Mouse (Mus musculus) small intestine, adult 2 months (tissue): Measurements from ENCODE around the gene Rab31. TPM values are rescaled to one million over a fixed set of nuclear protein-coding genes. Genes with fewer than 3 reads are reported as not detected.

Experiments used
- H3K27ac ChIP-seq: fragments of 200-500 bp; 2 replicates; pipeline ENCODE4 v1.5.1; 2012; ENCODE audit warnings: low read depth, low read length, control low read depth, inconsistent platforms; ENCODE audit not compliant: insufficient read depth
- H3K27me3 ChIP-seq: fragments of 200-500 bp; 2 replicates; pipeline ENCODE4 v1.6.1; 2012; ENCODE audit warnings: mild to moderate bottlenecking, moderate library complexity, low read length, inconsistent platforms; ENCODE audit not compliant: control insufficient read depth, insufficient read depth
- H3K36me3 ChIP-seq: fragments of 200-500 bp; 2 replicates; pipeline ENCODE4 v1.6.1; 2012; ENCODE audit warnings: mild to moderate bottlenecking, low read length, control low read depth, inconsistent platforms; ENCODE audit not compliant: control insufficient read depth, insufficient read depth
- H3K4me1 ChIP-seq: fragments of 200-500 bp; 2 replicates; pipeline ENCODE4 v1.6.1; 2012; ENCODE audit warnings: low read length, inconsistent platforms, mixed read lengths; ENCODE audit not compliant: control insufficient read depth, insufficient read depth, insufficient read length
- H3K4me3 ChIP-seq: fragments of 200-500 bp; 2 replicates; pipeline ENCODE4 v1.5.1; 2012; ENCODE audit warnings: low read depth, mild to moderate bottlenecking, control low read depth, inconsistent platforms, low read length, moderate library complexity
- CTCF ChIP-seq: fragments of 200-500 bp; IDR thresholded peaks from 2 replicates; pipeline ENCODE4 v1.5.1; 2012; ENCODE audit warnings: low read depth, mild to moderate bottlenecking, control low read depth, inconsistent platforms, low read length, moderate library complexity, mixed read lengths; ENCODE audit not compliant: insufficient replicate concordance, insufficient read length; ENCODE audit errors: extremely low read depth
- POLR2A ChIP-seq: fragments of 200-500 bp; IDR thresholded peaks from 2 replicates; pipeline ENCODE4 v1.6.1; 2012; ENCODE audit warnings: low read depth, mild to moderate bottlenecking, control low read depth, inconsistent platforms, low read length, moderate library complexity
- WGBS: fragments of 180-500 bp; shearing (Covaris S2); methylation state at CpG from one replicate; pipeline ENCODE4 v1.1.7; 2018; 5-methylcytosine and 5-hydroxymethylcytosine counted together
- polyA plus RNA-seq: library from polyadenylated mRNA; depleted of rRNA; stranded (reverse); fragments of >200 nt; gene quantifications from 2 replicates; pipeline ENCODE4 v1.2.3, GENCODE M21; 2012

Gene Rab31
- polyA plus RNA-seq, 1 experiment = 7.8 TPM

- no peak overlapping the region for H3K27ac ChIP-seq
- H3K4me3 ChIP-seq = no peak overlapping the region
- peaks cover 4% of the 10 kb centered on the region; the same call in 1 of the 2 replicates for H3K4me1 ChIP-seq
- no peaks in the 10 kb centered on the region for H3K27me3 ChIP-seq
- H3K36me3 ChIP-seq = no peaks in the 10 kb centered on the region
- WGBS = 86% methylated on average over 2 of the region's 2 CpGs
- TF ChIP-seq POLR2A (no peak), CTCF (no peak)
These were observed 37.5 kb downstream of the Rab31 start for GRCm38 (mm10) chr17:65735088-65735487.

GRCm38 (mm10) chr17:65732666-65733065, 39.9 kb downstream of the Rab31 start:
- Histone ChIP-seq H3K27me3 (no peaks in the 10 kb centered on the region), H3K27ac (no peak overlapping the region), H3K4me1 (peaks cover 4% of the 10 kb centered on the region; the same call in 1 of the 2 replicates), H3K4me3 (no peak overlapping the region), H3K36me3 (no peaks in the 10 kb centered on the region)
- TF ChIP-seq CTCF = no peak
- TF ChIP-seq POLR2A = no peak
- 77% methylated on average over 4 of the region's 4 CpGs for WGBS

GRCm38 (mm10) chr17:65731710-65732109, 40.8 kb downstream of the Rab31 start:
- Histone ChIP-seq H3K4me1 (peaks cover 4% of the 10 kb centered on the region; the same call in 1 of the 2 replicates), H3K36me3 (no peaks in the 10 kb centered on the region), H3K27me3 (no peaks in the 10 kb centered on the region), H3K27ac (no peak overlapping the region), H3K4me3 (no peak overlapping the region)
- WGBS = 76% methylated on average over 9 of the region's 9 CpGs
- TF ChIP-seq POLR2A (no peak), CTCF (no peak)

- peak overlapping the region; percentile 15; the same call in 1 of the 2 replicates for H3K27ac ChIP-seq
- TF ChIP-seq CTCF = no peak
- TF ChIP-seq POLR2A = no peak
These were observed 42.4 kb downstream of the Rab31 start for GRCm38 (mm10) chr17:65729945-65730741.

GRCm38 (mm10) chr17:65726755-65727154, 45.8 kb downstream of the Rab31 start:
- 79% methylated on average over 5 of the region's 5 CpGs for WGBS
- Histone ChIP-seq H3K27me3 (no peaks in the 10 kb centered on the region), H3K4me1 (peaks cover 10% of the 10 kb centered on the region), H3K36me3 (no peaks in the 10 kb centered on the region), H3K4me3 (no peak overlapping the region), H3K27ac (no peak overlapping the region)
- TF ChIP-seq POLR2A (no peak), CTCF (no peak)

More at GRCm38 (mm10) chr17:65729945-65730741, 42.4 kb downstream of the Rab31 start:
- Histone ChIP-seq H3K4me1 (peaks cover 4% of the 10 kb centered on the region; the same call in 1 of the 2 replicates), H3K4me3 (no peak overlapping the region), H3K36me3 (no peaks in the 10 kb centered on the region), H3K27me3 (no peaks in the 10 kb centered on the region)
- 58% methylated on average over 16 of the region's 16 CpGs for WGBS

- WGBS = 84% methylated on average over 6 of the region's 6 CpGs
- TF ChIP-seq POLR2A (no peak), CTCF (peak; percentile 58; the same call in 1 of the 2 replicates)
- H3K27me3 ChIP-seq = no peaks in the 10 kb centered on the region
- H3K36me3 ChIP-seq = no peaks in the 10 kb centered on the region
- peaks cover 10% of the 10 kb centered on the region for H3K4me1 ChIP-seq
- no peak overlapping the region for H3K27ac ChIP-seq
- no peak overlapping the region for H3K4me3 ChIP-seq
These were observed 46.3 kb downstream of the Rab31 start for GRCm38 (mm10) chr17:65726274-65726673.

GRCm38 (mm10) chr17:65725814-65726213, 46.7 kb downstream of the Rab31 start:
- Histone ChIP-seq H3K4me1 (peaks cover 7% of the 10 kb centered on the region), H3K36me3 (no peaks in the 10 kb centered on the region), H3K27me3 (no peaks in the 10 kb centered on the region), H3K4me3 (no peak overlapping the region), H3K27ac (no peak overlapping the region)
- 83% methylated on average over 2 of the region's 2 CpGs for WGBS
- TF ChIP-seq CTCF = no peak
- no peak for TF ChIP-seq POLR2A

- Histone ChIP-seq H3K4me3 (no peak overlapping the region), H3K27ac (no peak overlapping the region), H3K27me3 (no peaks in the 10 kb centered on the region), H3K4me1 (peaks cover 7% of the 10 kb centered on the region), H3K36me3 (no peaks in the 10 kb centered on the region)
- no peak for TF ChIP-seq CTCF
- WGBS = 80% methylated on average over 8 of the region's 8 CpGs
These were observed 47.2 kb downstream of the Rab31 start for GRCm38 (mm10) chr17:65725381-65725780.
